Mouse (Mus musculus): ENCODE data around the gene Muc4.
A peak's percentile ranks its signal among the peaks of the same experiment; 100 is the strongest.

Muc4 gene

GRCm38 (mm10) chr16:32807408-32808185 lies 71.9 kb downstream of the Muc4 start:
- DNase-seq: no peak

- no peak for DNase-seq
Observed at GRCm38 (mm10) chr16:32810321-32810720, 74.6 kb downstream of the Muc4 start, which contains the start of gene Smbd1. Gene Smbd1 (minus strand): TSS chr16:32810477.

- peak; percentile 80 to 84 for DNase-seq
Observed at GRCm38 (mm10) chr16:32812888-32813361, 77.2 kb downstream of the Muc4 start.

- no peak for DNase-seq
Observed at GRCm38 (mm10) chr16:32813362-32813761, 77.7 kb downstream of the Muc4 start.

GRCm38 (mm10) chr16:32813771-32814170 lies 78.1 kb downstream of the Muc4 start:
- DNase-seq: no peak

- peak; percentile 44 to 53 for DNase-seq
Observed at GRCm38 (mm10) chr16:32814539-32814938, 78.9 kb downstream of the Muc4 start.

- no peak for DNase-seq
Observed at GRCm38 (mm10) chr16:32815160-32815605, 79.5 kb downstream of the Muc4 start.

DNA sequence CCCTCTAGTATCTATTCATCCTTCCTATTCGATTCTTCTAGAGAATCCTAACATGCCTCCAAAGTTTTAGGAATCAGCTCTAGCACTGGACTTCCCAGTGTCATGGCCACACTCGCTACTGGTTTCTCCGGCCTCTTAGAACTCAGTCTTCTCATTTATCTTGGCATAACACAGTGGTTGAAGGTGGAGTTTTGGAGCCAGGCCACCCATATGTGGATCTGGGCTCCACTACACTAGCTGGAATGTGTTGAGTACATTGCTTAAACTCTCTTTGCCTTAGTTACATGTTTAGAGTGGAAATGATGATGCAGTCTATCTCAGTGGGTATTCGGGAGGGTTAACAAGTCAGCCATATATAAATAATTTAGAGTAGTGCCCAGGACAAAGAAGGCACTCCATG lies 82.3 kb downstream of the Muc4 start:
- no peak for DNase-seq

DNA sequence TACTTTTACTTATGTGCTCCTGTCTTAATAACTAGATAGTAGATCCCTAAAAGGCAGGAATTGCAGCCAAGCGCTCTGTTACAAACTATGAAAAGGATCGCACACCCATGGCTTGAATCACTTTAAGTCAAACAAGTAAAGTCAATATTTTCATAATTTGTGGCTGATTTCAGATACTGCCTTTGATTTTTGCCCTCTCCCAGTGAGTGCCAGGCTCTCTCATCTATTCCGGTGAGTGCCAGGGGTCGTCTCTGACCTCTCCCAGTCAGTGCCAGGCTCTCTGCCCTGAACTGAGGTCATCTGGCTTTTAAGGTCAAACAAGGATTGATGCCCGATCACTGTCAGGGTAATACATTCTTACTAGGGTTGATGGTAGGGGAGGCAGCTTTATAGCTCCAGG lies 82.8 kb downstream of the Muc4 start:
- DNase-seq: no peak

DNA sequence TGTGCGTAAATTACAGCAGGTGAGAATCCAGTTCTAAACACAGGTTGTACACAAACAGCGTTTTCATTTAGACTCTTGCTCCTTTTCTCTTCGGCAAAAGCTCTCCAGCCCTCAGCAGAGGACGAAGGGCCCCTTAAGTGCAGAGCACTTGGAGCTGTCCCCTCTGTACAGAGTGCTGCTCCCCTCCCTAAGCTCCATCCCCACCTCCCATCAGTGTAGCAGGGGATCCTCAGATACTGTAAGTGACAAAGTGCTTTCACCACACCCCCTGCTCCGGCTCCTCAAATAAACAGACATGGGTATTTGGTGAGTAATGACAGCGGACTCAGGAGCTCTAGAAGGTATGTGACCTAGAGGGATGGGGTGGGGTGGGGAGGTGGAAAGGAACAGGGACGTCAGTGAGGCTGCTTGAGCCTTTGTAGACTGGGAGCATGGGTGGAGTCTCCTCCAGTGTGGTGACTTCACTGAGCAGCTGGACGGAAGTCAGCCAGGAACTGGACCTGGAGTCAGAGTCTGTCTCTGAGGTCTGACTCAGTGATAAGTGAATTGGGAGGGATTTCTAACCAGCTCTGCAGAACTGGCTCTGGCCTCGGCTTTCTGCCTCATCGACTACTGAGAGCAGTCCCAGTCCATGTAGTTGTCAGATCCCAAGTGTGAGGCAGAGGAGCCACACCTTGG lies 86.2 kb downstream of the Muc4 start:
- DNase-seq: no peak

GRCm38 (mm10) chr16:32822450-32822827 lies 86.8 kb downstream of the Muc4 start:
- DNase-seq: no peak

DNA sequence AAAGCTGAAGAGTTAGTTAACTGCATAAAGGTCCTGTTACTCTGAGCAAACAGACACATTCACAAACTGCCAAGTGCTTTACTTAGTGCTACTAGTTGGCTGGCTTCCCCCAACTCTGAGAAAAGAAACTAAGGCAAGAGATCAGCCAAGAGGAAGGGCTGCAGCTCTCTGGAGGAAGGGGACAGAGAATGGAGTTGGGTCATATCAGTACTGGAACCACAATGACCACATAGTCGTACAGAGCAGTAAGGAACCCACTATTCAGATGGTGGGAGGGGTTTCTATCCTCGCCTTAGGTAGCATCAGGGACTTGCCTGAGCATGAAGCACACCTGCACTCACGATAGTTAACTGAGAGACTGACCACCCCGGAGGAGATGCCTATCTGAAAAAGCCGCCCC lies 87.2 kb downstream of the Muc4 start:
- no peak for DNase-seq

- DNase-seq: no peak
Observed at GRCm38 (mm10) chr16:32823487-32823886, 87.8 kb downstream of the Muc4 start.

DNA sequence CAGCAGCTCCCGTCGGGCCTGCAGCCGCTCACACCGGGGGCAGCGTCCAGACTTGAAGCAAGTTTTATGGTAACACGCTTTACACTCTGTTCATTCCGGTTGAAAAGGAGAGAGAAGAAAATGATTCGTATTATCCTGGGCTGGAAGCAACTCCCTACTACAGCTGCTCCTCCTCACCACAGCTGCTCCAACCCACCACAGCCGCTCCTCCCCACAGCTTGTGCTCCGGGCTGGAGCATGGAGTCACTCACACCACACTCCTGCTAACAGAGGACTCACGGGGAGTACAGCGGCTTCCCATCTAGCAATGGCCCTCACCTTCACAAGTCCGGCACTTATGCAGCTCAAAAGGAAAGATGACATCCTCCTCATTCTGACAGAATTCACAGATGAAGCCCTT lies 88.4 kb downstream of the Muc4 start:
- no peak for DNase-seq

DNA sequence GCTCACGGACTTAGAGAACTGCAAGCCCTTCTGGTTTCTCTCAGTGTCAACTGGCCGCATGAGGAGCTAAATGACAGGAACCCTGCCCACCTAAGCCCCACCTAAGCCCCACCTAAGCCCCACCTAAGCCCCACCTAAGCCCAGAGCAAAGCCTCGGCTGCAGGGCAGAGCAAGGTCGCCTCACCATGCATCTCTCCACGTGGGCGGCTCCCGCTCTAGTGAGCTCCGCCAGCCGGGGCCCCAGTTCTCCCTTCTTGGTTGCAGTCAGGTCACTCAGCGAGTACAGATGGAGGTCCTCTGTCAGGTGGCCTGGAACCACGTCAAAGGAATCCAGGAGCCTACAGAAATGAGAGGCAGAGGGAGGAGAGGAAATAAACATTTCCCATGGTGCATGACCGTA lies 89.7 kb downstream of the Muc4 start:
- DNase-seq: no peak

- no peak for DNase-seq
Observed at GRCm38 (mm10) chr16:32826521-32826920, 90.8 kb downstream of the Muc4 start.

DNA sequence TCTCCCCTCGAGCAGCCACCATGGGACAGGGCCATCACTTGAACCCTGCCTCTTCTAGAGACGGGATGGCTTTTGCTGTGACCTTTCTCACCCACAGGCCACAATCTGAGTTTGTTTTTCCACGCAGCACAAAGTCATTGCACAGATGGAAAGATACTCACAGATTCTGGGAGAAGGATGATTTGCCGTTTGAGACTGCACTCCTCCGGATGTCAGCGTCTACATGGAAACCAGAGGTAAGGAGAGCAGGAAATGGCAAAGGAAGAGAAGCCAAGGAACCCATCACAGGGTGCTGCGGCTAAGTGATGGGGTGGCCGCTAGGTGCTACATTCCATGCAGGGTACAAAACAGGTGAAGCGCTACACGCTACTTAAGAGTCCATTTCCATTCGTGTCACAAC lies 93.4 kb downstream of the Muc4 start:
- DNase-seq: no peak

GRCm38 (mm10) chr16:32831501-32831900 lies 95.8 kb downstream of the Muc4 start:
- DNase-seq: no peak
